Mouse (Mus musculus): ENCODE results near the gene Sugt1.

Gene Sugt1

DNA sequence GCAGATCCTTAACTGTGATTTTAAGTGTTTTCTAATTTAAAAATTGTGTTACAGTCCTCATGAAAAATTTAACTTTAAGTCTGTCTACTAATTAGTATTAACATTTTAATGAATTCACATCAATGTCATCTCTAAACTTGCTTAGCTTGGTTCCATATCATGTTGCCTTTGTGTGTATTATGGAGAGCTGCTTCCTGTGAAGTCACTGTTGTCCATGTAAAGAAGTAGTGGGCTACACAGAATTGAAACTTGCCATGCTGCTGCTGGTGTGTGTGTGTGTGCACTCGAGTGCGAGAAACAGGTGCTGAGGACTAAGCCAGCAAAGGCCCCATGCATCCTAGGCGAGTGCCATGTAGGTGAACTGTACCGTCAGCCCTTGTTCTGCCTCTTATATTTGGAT, 19.9 kb downstream of the Sugt1 start:
- DNase-seq (ENCODE audit: low spot score in 2 of 2) = no peak

DNA sequence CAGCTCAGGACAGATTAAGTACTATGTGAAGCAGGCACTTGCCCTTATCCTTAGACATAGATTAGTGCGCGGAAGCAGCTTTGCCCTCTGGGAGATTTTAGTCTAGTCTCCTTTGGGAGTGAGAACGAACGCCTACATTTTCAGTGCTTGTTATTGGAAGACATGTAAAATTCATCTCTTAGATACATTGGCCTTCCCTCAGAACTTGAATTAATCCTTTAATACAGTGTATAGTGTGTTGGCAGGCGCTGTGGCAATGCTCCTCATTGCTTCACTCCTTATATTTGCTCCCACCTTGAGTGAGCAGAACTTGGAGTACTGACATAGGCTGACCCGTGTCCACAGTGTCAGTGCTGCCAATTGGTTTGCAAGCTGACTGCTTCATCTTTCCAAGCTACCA, 20.8 kb downstream of the Sugt1 start:
- no peak for DNase-seq (ENCODE audit: low spot score in 2 of 2)

DNA sequence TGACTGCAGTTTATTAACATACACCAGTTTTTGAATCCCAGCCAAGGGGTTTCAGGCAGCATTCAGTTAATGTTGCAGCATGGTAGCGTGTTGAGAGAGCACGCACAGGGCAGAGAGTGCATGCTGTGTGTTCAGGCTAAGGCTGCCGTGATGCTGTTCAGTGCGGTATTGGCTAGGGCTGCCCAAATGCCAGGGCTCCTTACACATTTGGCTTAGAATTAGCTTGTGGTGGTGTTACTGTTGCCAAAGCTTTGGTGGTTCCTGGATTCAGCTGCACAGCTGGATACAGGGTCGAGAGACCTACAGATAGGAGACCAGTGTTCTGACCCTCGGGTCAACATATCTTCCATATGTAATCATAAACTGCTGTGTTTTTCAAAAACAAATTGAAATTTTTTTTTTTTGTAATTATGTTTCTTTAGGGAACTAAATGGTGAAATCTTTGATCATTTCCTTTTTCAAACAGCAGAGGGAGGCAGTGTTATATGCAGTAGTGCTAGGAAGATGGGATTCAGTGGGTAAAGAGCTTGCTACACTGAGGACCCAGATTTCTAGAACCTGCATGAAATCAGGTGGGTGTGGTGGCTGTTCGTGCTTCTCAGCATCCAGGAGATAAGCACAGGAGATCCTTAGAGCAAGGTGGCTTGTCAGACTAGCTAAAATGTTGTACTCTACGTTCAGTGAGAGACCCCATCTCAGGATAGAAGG, 29.8 kb downstream of the Sugt1 start:
- no peak for DNase-seq (ENCODE audit: low spot score in 2 of 2)

DNA sequence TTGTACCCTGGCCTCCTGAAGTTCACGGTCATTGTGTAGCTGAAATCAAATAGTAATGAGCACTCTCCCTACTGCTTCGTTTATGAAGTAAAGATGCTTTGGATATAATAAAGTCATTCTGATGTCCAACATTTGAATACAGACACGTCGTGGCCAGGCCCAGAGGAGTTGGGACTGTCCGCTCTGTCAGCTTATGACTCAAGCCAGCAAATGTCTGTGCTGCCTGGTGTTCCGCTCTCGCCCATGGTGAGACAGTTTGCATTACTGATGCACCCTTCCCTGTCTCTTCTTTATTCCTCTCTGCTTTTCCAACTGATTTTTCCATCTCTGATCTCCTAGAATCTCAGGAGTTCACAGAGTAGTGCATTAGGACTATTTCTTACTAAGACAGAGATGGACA, 32.3 kb downstream of the Sugt1 start:
- DNase-seq (ENCODE audit: low spot score in 2 of 2) = no peak

DNA sequence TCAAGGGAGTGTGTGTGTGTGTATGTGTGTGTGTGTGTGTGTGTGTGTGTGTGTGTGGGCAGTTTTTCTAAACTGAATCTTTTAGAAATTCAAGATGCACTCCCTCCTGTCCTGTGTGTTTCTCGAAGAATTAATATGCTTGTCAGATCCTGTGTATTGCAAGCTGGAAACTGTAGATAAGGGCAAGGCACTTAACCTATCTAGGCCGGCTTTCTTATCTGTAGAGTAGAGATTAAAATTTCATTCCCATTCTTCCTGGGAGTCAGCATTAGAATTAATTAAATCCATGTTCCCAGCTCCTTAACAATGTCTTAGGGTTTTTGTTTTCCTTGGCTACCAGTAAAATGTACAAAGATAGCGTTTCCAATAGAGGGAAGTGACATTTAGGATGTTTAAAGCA, 33.7 kb downstream of the Sugt1 start:
- no peak for DNase-seq (ENCODE audit: low spot score in 2 of 2)

DNA sequence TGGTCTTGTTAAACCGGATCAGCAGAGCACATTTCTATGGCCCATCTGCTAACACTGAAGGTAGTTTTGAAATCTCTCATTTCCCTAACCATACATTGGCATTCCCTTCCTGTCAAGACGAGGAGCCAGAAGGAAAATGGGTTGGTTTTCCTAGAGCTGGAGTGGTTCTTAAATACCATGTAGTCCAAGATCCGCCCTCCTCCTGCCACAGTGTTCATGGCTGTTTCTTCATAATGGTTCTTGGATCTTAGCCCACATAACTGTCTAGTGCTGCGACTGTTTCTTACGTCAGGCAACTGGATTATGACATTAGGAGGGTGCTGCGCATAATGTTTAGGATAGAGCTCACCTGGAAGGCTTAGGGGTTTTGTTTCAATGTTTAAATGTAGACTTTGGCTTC, 44.8 kb downstream of the Sugt1 start:
- DNase-seq (ENCODE audit: low spot score in 2 of 2) = no peak

DNA sequence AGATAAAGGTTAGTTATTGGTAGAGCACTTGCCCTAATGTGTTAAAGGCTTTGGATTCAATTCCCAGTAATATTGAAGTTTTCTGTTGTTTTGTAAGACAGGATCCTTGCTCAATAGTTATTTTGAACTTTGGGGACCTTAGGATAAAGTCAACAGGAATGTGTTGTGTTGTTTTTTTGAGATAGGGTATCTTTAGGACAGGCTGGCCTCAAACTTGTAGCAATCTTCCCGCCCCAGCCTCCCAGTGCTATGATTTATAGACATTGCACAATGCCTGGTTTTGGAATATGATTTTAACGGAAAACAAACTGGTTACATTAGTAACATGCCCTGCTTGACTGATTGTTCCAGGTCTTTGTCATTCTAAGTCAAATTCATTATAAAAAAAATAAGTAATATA, 45.7 kb downstream of the Sugt1 start:
- no peak for DNase-seq (ENCODE audit: low spot score in 2 of 2)

DNA sequence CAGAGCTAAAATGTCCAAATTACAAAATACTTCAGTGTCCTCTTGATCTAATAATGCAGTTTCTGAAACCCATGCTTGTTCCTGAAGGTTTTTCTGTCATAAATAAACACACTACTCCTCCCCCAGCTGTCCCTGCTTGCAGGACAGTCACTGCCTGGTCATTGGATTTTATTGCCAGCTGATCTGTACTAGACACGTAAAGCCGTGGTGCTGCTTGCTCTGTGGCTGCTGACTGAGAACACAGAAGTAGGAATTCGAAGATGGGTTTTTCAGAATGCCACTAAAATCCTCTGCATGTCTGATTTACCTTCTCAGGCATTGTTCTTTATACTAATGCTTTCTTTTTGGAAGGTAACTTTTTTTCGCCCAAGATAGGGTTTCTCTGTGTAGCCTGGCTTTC, 49.3 kb downstream of the Sugt1 start:
- no peak for DNase-seq (ENCODE audit: low spot score in 2 of 2)

DNA sequence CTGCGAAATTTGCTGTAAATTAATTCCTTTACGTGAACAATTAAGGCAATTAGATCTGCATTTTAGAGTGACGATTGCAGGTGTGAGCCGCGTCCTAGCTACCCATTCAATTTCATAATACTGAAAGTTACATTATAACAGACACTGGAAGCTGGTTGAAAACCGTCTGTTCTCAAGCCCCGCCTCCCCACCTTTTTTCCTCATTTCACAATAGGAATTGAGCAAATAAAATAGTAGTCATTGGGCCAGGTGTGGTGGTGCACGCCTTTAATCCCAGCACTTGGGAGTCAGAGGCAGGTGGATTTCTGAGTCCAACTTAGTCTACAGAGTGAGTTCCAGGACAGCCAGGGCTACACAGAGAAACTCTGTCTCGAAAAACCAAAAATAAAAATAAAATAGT, 54.6 kb downstream of the Sugt1 start:
- no peak for DNase-seq (ENCODE audit: low spot score in 2 of 2)

DNA sequence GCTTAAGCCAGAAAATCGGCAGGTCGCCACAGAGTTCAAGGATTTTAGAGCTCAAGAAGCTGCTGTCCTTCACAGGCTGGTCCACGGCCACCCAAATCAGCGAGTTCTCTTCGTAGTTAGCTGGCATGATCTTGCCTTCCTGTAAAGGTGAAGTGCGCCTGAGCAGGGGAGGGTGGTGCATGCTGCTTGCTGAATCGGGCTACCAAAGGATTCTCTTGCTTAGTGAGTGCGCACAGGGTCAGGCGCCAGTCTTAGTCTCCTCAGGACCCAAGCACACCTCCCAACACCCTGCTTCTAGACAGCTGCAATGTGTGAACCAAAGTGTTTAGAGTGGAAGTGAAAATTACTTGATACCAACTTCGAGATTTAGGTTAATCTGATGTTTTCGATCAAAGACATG, 57.9 kb downstream of the Sugt1 start:
- DNase-seq (ENCODE audit: low spot score in 2 of 2) = no peak

DNA sequence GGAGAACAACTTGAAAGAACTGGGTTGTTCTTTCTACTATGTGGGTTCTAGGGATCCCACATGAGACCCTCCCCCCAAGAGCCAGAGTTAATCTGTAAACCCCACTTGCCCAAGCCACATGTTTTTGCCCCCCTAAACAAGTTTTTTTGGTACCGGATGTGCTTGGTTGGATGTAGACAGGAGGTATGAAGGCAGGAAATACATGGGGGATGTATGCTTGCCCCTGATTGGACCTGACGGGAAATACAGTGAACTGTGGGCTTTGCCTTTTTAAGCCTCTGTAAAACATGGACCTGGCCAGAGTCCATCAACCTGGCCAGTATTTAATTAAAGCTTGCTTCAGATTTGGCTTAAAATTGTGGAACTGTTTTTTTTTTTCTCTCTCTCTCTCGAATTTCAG, 62.2 kb downstream of the Sugt1 start:
- no peak for DNase-seq (ENCODE audit: low spot score in 2 of 2)

DNA sequence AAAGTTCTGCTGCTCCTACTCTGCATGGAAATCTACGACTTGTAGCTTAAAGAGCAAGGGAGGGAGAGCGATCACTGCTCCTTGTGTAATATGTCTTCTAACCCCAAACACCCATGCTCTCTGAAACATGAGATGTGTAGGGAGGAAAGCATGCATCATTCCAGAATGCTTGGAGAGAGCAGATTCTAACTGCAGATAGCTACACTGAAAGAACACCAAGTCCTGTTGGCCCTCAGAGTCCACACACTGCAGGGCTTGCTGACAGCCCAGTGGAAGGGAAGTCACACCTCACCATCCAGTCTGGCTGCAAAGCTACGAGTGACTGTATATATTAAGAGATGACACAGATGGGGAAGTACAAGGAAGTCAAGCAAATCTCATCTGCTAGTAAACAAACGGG, 65.2 kb downstream of the Sugt1 start:
- no peak for DNase-seq (ENCODE audit: low spot score in 2 of 2)

DNA sequence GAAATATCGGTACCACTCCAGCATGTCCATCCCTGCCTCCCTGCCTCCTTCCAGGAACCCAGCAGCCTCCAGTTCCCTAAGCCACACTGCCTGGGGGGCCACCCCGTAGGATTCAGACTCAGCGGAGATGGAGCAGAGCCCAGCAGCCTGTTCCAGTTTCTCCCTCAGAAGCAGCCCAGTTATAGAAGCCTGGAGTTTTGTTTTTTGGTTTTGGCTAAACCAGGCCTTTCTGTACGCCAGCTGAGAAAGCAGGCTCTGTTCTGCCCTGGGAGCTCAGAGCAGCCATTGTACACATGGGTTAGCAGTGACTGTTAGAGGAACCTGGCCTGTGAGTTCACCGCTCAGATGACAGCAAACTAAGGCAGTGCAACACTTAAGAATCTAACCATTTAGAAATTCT, 70.8 kb downstream of the Sugt1 start:
- DNase-seq (ENCODE audit: low spot score in 2 of 2) = no peak

DNA sequence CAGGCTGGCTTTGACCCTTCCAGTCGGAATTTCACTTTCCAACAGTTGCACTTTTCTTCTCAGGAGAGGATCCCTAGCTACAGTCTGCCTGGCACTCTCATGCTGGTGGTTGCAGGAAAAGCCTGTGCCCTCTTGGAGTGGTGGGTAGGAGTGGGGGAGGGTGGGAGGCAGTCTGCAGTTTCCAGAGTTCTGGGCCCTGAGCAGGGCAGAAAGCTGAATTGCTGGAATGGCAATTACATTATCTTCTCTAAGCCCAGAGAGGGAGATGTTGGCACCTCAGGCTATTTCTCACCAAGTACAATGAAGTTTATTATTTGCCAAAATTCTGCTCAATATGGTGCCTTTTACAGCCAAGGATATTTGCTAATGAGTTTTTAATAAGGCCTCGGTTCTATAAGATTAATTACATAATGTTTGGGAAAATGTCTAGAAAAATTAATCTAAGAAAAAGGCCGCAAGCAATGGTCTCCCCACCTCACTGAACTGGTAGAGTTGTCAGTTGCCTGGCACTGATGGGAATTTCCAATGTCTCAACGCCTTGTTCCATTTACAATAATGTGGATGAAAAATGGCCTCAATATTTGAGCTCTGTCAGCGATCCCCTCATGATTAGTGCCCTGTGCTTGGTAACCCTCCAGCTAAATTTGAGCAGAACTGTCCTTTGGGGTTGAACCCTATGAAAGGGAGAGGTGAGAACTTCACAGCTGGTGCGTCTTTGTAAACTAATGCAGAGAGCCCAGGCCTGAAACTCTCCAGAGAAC, 71.4 kb downstream of the Sugt1 start:
- DNase-seq (ENCODE audit: low spot score in 2 of 2) = no peak

DNA sequence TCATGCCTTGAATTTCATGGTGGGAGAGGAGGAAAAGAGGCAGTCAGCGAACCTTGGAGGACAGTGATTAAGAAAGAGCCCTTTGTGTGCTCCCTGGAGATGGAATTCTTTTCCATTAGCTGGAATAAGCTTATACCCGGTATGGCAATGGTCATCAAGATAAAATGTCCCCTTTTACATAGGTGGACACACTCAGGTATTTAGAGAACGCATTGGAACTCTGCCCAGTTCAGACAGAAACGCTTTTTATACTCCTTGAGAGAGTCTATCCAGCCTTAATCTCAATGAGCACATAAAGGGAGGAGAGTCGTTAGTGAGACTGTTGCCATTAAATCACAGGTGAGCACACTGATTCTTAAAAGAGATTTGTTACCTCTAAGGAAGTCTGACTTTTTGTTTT, 73.0 kb downstream of the Sugt1 start:
- no peak for DNase-seq (ENCODE audit: low spot score in 2 of 2)

DNA sequence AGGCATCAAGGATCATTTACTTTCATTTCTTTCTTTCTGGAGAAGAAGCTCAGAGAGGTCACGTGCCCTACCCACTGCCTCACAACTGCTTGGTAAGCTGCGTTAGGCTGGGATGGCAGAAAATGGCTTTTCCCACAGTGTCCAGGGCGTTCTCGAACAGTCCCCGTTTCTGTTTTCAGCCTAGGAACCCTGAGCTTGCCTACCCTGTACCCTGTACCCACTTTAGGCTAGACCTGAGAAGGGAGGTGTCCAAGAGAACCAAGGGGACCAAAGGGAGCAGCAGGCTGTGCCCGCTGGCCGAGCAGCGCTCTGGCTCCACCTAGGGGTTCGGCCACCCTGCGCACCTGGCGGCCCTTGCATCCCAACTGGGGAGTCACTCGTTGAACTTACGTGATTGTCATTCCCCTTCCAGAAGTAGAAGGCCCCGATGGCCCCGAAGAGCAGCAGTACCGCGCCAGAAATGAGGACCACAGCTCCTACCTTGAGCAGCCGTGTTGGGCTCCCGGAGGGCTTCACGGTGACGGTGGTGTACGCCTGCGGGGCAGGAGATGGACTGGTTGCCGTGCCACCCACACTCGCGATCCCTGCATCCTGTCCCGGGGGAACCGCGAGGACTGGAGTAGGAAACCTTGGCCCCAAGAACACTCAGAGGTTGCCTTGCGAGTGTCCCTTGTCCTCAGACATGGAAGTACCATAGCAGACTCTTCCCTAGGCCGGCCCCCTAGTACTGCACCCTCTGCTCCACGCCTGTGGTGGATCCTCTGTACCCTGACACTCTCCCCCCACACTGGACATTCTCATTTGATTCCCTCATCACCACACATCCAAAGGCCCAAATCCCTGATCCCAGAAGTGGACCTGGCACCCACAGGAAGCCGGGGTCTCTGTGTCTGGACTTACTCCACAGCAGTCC, 73.8 kb downstream of the Sugt1 start:
- peak; percentile 45 to 70 for DNase-seq (ENCODE audit: low spot score in 2 of 2)

DNA sequence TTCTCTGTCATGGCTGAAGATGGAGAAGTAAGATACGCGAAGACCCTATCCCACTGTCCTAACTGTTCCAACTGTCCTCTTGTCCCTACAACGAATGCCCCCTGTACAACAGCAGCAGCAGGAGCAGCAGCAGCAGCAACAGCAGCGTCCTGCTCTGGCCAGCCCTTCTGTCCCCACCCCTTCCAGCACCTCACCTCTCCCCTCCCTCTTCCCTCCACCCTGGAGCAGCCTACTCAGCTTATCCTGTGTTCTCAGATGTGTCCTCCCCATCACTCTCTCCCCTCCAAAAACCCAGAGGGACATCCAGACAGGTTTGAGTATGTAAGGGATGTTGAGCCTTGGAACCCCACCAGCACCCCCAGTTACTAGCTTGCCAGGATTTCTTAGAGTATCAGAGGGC, 74.5 kb downstream of the Sugt1 start, which contains the start of gene Cnmd:
Gene Cnmd, minus strand, starts transcription at position 170 of the 400 bp plus-strand sequence.
- DNase-seq (ENCODE audit: low spot score in 2 of 2) = no peak

DNA sequence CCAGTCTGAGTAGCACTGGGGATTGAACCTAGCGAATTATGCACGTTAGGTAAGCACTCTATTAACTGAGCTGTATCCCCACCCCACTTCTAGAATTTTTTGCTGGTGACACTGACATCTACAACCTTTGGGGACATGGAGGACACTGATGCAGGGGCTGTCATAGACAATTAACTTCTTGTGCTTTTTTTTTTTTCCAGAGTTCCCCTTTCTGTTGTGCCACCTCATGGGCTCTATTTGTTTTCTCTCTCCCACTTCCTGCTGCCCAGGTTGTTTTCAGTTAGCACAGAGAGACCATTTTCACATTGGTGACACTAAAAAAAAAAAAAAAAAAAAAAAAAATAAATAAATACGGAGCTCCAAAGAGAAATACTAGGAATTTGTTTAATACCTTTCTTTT, 83.5 kb downstream of the Sugt1 start:
- DNase-seq (ENCODE audit: low spot score in 2 of 2) = no peak

DNA sequence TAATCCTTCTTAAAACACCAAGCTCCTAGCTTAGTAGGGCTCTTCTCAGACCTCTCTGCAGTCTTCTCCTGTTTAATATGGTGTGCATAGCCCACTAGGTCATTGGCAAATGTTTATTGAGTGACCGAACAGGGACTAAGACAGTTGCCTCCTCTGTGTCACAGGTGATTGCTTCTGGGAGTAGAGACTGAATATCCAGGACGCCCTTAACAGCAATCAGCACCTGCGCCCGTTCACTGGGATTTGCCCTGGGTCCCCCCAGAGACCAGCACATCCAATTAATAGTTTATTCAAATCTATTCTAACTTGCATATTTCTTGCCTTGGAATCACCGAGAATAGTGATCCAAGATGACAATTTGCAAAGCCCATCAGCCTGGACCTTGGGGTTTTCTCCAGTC, 85.1 kb downstream of the Sugt1 start:
- DNase-seq (ENCODE audit: low spot score in 2 of 2) = no peak

DNA sequence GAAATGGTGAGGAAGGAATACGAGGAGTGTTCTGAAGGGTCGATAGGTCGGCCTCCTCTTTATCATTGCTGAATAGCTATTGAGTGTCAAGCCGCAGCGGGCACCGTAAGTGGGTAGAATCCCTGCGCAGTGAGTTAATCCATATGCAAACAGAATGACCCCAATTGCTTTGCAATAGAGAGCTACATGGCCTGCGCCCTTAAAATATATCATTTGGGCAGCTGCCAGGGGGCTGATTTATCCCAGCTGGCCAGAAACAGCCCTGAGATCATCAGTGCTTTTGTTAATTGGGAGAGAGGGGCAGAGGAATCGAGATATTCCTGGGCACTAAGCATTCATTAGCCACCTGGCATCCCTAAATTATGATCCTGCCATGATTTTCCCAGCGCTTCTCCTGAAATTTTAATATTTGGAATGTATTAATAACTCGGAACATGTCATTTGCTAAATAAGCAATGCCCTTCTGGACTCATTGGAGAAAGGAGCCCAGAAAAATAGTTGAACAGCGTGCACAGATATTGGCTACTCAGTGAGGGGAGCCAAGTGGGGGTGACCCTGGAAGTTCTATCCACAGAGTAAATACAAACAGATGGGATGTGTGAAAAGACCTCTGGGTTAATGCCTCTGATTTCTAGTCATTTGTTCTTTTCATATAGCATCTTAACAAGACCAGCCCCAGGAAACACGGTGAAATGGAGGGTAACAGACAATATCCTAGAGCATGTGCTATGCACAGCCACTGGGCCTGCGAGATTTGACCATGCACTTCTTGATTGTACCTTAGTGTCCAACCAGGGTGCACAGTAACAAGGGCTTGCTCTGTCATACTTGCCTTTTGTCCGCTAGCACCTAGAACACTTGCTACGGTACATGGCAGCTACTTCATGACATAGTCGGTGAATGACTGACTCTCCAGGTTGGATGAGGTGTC, 85.9 kb downstream of the Sugt1 start:
- DNase-seq (ENCODE audit: low spot score in 2 of 2) = no peak

DNA sequence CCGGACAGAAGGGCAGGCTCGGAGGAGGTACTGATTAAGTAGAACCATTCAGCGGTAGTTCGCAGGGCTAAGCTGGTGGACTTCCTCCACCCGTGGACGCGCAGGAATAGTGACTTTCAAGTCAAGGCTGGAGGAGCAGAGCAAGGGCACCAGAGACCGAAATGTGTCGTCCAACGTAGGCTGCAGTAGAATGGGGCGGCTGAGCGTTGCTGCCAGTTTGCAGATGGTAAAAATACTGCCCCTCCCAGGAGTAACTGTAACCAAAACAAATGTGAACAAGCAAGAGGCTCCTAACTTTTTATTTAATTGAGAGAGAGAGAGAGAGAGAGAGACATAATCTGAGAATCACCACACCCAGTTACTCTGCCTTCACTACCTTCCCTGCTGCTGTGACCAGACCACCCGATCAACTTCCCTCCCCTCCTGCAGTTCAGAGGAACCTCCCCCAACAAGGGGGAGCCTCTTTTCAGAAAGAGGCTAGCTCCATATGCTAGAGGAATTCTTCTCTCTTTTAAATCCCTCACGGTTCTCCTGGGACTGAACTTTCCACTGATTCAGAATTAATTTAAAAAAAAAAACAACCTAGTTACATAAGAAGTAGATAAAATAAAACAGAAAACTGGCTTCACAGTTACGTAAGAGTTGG, 89.7 kb downstream of the Sugt1 start:
- no peak for DNase-seq (ENCODE audit: low spot score in 2 of 2)

Data from urinary bladder, adult 18-20 months (tissue).